Mouse (Mus musculus) heart, embryonic 16.5 days (tissue): ENCODE results near the gene Zscan20. TPM values are rescaled to one million over a fixed set of nuclear protein-coding genes. Genes with fewer than 3 reads are reported as not detected.

Experiments used
- ATAC-seq: fragments of 200-750 bp; cut with Nextera tagmentation; replicated peaks from 2 replicates; pipeline ENCODE4 v1.8.0; 2017; ENCODE audit warnings: moderate number of reproducible peaks; ENCODE audit not compliant: insufficient read depth, low FRiP score; ENCODE audit errors: extremely low read depth
- H3K27ac ChIP-seq: fragments of 300-500 bp; sonication (generic); 2 replicates; pipeline ENCODE4 v1.5.1; 2014; ENCODE audit warnings: mild to moderate bottlenecking, low read length, control low read depth, moderate library complexity
- H3K27me3 ChIP-seq: fragments of 300-500 bp; sonication (generic); 2 replicates; pipeline ENCODE4 v1.6.1; 2014; ENCODE audit warnings: low read length, mixed read lengths; ENCODE audit not compliant: control insufficient read depth, insufficient read depth
- H3K36me3 ChIP-seq: fragments of 300-500 bp; sonication (generic); 2 replicates; pipeline ENCODE4 v1.6.1; 2014; ENCODE audit not compliant: control insufficient read depth, insufficient read depth
- H3K4me1 ChIP-seq: fragments of 300-500 bp; sonication (generic); 2 replicates; pipeline ENCODE4 v1.6.1; 2014; ENCODE audit warnings: low read length, mixed read lengths; ENCODE audit not compliant: control insufficient read depth, insufficient read depth
- H3K4me2 ChIP-seq: fragments of 300-500 bp; sonication (generic); 2 replicates; pipeline ENCODE4 v1.6.1; 2014; ENCODE audit warnings: low read depth, mild to moderate bottlenecking, control low read depth, low read length
- H3K4me3 ChIP-seq: fragments of 300-500 bp; sonication (generic); 2 replicates; pipeline ENCODE4 v1.5.1; 2014; ENCODE audit warnings: mild to moderate bottlenecking, control low read depth, low read length
- H3K9ac ChIP-seq: fragments of 300-500 bp; sonication (generic); 2 replicates; pipeline ENCODE4 v1.6.1; 2014; ENCODE audit warnings: low read length, control low read depth
- H3K9me3 ChIP-seq: fragments of 300-500 bp; sonication (generic); replicated peaks from 2 replicates; pipeline ENCODE4 v1.6.1; 2016; ENCODE audit warnings: low read length; ENCODE audit not compliant: control insufficient read depth
- WGBS: fragments of 180-500 bp; shearing (Covaris S2); extraction: QIAGEN DNeasy Blood & Tissue Kit; methylation state at CpG from one replicate; pipeline ENCODE4 v1.1.7; 2014; 5-methylcytosine and 5-hydroxymethylcytosine counted together
- polyA plus RNA-seq: library from polyadenylated mRNA; unstranded; fragments of >200 nt; fragmentation: Nextera tagmentation; extraction: Ambion mirVana; gene quantifications from 2 replicates; pipeline ENCODE4 v1.2.1, GENCODE M21; 2015

Gene Zscan20
- polyA plus RNA-seq, result 2.9 and 3.1 TPM in 2 replicates

DNA sequence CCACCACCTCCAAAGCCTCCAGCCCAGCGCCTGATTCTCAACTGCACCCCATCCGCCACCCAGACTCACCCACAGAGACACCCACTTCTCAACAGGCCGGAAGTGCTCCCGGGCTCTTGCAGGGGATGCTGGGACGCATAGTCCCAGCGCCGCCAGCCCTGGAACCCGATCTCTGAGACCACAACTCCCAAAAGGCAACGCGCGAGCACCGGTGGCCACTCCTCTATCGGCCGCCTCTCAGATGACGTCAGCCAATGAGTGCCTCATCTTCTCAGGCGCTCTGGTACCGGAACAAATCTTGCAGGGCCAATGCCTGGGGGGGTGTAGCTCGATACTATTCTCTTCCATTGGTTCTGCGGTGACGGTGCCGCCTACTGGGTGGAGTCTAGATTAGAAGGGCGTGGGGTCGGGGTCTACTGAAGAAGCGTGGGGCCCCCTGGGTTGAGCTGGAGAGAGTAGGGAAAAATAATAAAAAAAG is at the start of gene Zscan20:
Zscan20 (minus strand) TSS at position 174 of the 478 bp plus-strand sequence.
- Histone ChIP-seq H3K36me3 (no peaks in the 10 kb centered on the region), H3K9ac (peak within 1 kb of the TSS; percentile 76), H3K4me3 (peak within 1 kb of the TSS; percentile 74), H3K4me2 (peak within 1 kb of the TSS; percentile 81), H3K4me1 (peaks cover 10% of the 10 kb centered on the region), H3K27me3 (no peaks in the 10 kb centered on the region), H3K27ac (0 out of 2 replicates have a peak within 1 kb of the TSS, but pooled peaks have one; percentile 19), H3K9me3 (no peaks in the 10 kb centered on the region)
- ATAC-seq, result peak; percentile 98
- under 1% methylated on average over 24 of the region's 24 CpGs for WGBS

DNA sequence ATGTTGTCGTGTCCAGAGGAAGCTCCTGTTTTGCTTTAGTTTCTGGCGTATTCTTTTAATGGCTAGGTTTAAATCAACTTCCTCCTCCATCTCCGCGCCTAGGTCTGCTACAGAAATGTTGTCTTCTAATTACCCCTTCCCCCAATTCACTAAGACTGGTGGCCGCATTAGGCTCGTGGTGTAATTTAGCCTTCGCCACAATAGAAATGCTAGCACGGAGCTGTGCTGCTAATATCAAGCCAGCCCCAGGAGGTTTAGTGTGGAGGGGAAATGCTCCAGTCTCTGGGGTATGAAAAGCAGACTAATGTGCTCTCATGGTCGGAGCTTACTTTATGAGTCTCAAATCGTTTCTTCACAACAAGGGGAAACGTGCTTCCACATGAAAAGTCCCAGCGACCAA is 45.5 kb upstream of the Zscan20 start:
- H3K9ac ChIP-seq, result peak overlapping the region; percentile 65
- H3K4me1 ChIP-seq, result 0 out of 2 replicates have a peak, but pooled peaks cover 9% of the 10 kb centered on the region
- peak overlapping the region; percentile 98 for H3K4me2 ChIP-seq
- ATAC-seq, result no peak
- H3K36me3 ChIP-seq, result no peaks in the 10 kb centered on the region
- H3K4me3 ChIP-seq, result peak overlapping the region; percentile 63
- H3K27me3 ChIP-seq, result peaks cover 8% of the 10 kb centered on the region; the same call in 1 of the 2 replicates
- H3K27ac ChIP-seq, result no peak overlapping the region
- 8% methylated on average over 12 of the region's 12 CpGs for WGBS
- no peaks in the 10 kb centered on the region for H3K9me3 ChIP-seq

DNA sequence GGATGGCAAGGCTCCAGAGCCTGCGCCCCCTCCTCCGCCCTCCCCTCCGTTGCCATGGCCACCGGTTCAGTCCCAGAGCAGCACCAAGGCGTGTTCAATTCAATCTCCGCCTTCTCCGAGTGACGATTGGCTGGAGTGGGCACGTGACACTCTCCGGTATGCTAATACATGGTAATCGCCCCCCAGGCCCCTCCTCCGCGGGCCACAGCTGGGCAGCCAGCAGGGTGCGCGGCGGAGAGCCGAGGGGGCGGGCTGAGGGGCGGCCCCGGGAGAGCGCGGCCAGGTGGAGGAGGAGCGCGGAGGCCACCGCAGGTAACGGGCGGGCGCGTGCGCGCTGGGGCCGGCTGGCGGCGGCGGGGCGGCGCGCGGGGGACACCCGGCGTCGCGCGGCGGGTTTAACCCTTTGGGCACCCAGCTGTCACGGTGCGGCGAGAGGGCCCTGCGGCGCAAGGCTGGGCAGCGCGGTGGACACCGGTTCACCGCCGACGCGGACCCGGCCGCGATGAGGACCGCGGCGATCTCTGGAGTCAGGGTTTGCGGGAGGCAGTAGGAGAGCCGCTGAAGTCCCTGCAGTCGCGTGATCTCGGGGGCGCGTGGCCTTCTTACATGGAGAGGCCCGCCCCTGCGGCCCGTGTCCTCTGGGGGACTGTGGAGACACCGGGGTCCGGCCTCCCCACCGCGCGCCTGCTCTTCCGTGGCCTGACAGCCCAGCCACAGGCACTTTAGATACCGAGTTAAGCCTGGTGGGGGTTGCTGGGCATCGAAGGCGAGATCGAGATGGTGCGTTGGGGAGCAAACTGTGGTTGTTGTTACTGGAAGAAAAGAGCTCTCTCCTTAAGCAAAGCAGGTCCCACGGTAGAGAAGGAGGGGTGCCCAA is 44.8 kb upstream of the Zscan20 start, which contains the start of gene Phc2:
Phc2 (plus strand) TSS at position 198 of the 877 bp plus-strand sequence.
- H3K36me3 ChIP-seq, result no peaks in the 10 kb centered on the region
- H3K9me3 ChIP-seq, result no peaks in the 10 kb centered on the region
- WGBS, result under 1% methylated on average over 65 of the region's 85 CpGs
- peak within 1 kb of the TSS; percentile 98 for H3K4me2 ChIP-seq
- H3K27me3 ChIP-seq, result peaks cover 8% of the 10 kb centered on the region; the same call in 1 of the 2 replicates
- 0 out of 2 replicates have a peak, but pooled peaks cover 9% of the 10 kb centered on the region for H3K4me1 ChIP-seq
- no peak within 1 kb of the TSS for H3K27ac ChIP-seq
- H3K4me3 ChIP-seq, result peak within 1 kb of the TSS; percentile 63
- peak within 1 kb of the TSS; percentile 65 for H3K9ac ChIP-seq
- peak; percentile 96 for ATAC-seq

DNA sequence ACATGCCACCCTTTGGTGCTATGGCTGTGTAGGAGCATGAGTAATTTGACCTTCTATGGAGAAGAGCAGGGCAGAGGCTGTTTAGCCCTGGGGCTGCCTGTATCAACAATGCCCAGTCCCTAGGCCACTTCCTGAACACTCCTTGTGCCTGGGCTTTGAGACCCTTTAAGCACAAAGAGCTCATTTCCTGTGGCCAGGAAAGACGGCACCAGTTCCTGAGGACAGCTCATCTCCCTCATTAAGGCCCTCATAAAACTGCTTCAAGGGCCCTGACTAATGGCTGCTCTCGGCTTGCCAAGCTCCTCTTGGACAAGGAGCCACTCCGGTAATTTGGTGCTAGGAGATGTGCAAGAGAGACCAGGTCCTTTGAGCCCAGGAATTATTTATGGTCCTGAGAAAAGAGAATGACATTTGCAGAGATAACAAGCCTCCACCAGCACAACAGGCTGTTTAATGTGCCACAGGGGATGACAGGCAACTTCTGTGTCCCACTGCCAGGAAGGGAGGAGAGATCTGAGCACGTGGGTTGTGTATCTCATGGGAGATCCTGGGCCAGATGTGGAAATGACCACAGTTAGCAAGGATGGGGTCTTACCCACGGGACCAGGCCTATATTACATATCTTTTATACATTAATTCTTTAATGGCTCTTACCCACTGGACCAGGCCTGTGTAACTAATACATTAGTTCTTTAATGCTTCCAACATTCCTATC is 42.8 kb upstream of the Zscan20 start:
- Histone ChIP-seq H3K4me1 (0 out of 2 replicates have a peak, but pooled peaks cover 9% of the 10 kb centered on the region), H3K27ac (no peak overlapping the region), H3K9me3 (no peaks in the 10 kb centered on the region), H3K36me3 (no peaks in the 10 kb centered on the region), H3K9ac (no peak overlapping the region), H3K27me3 (peaks cover 8% of the 10 kb centered on the region; the same call in 1 of the 2 replicates), H3K4me3 (no peak overlapping the region), H3K4me2 (no peak overlapping the region)
- 39% methylated on average over 5 of the region's 5 CpGs for WGBS
- no peak for ATAC-seq

DNA sequence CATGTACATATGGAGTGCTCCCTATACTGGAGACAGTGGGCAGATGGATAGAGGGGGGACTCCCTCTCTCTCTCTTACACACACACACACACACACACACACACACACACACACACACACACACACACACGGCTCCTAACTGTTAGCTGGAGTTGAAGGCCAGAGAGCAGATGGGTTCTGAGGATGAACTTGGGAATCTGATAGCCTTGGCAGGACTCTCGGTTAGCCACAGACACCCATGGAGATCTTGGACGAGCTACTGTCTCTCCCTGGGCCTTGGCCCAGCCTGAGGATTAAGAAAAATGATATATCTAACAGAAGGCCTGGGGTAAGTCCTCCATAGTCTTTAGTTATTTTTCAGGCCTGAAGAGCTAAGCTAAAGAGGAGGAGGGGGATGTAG is 41.6 kb upstream of the Zscan20 start:
- Histone ChIP-seq H3K4me2 (no peak overlapping the region), H3K27me3 (peaks cover 5% of the 10 kb centered on the region; the same call in 1 of the 2 replicates), H3K27ac (no peak overlapping the region), H3K9me3 (no peaks in the 10 kb centered on the region), H3K9ac (no peak overlapping the region), H3K4me3 (no peak overlapping the region), H3K4me1 (0 out of 2 replicates have a peak, but pooled peaks cover 12% of the 10 kb centered on the region), H3K36me3 (no peaks in the 10 kb centered on the region)
- 65% methylated on average over 3 of the region's 3 CpGs for WGBS
- no peak for ATAC-seq

DNA sequence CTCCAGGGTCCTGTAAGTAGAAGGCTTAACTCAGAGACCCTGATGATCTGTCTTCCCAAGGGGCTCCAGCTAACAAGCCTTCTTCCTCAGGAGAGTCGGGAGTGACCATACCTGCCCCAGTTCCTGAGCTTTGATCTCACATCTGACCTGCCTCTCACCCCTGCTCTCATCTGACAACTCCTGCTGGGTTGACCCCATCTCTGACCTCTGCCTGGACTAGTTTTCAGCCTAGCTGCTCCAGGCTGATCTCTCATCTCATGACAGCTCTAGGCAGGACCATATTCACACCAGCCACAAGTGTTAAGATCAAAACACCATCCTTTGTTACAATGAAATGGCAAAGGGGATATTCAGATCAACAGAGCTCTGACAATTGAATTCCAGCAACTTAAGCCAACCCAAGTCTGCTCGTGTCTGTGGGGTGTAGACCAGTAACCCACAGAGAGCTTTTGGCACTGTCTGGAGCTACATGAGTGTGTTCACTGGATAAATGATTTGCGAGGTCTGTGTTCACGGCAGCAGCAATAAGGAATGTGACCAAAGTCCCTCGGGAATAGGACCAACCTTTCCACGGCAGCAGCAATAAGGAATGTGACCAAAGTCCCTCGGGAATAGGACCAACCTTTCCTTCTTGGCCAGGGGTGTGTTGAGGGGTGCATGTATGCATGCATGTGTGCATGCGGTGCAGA is 38.8 kb upstream of the Zscan20 start:
- Histone ChIP-seq H3K9me3 (no peaks in the 10 kb centered on the region), H3K27me3 (no peaks in the 10 kb centered on the region), H3K4me3 (no peak overlapping the region), H3K36me3 (no peaks in the 10 kb centered on the region), H3K4me1 (0 out of 2 replicates have a peak, but pooled peaks cover 6% of the 10 kb centered on the region), H3K27ac (no peak overlapping the region), H3K4me2 (no peak overlapping the region), H3K9ac (no peak overlapping the region)
- no peak for ATAC-seq
- 51% methylated on average over 8 of the region's 8 CpGs for whole genome bisulfite sequencing

DNA sequence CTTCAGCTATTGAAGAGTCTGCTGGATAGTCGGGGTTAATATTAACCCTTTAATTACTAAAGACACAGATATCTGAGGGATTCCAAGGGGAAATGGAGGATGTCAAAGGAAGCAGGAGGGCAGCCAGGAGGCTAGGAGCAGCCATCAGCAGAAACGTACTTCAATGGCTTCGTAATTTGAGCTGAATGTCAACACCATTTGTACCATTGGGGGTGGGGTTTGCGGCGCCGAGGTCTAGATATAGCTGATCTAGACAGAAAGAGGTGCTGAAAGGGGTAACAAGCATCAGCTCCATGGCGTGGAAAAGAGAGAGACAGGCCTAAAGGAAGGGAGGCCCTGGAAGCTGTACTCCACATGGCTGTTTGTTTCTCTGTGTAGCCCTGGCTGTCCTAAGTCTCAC is 36.9 kb upstream of the Zscan20 start:
- Histone ChIP-seq H3K36me3 (no peaks in the 10 kb centered on the region), H3K4me1 (0 out of 2 replicates have a peak, but pooled peaks cover 6% of the 10 kb centered on the region), H3K9me3 (no peaks in the 10 kb centered on the region), H3K27ac (no peak overlapping the region), H3K27me3 (no peaks in the 10 kb centered on the region), H3K4me2 (no peak overlapping the region), H3K9ac (no peak overlapping the region), H3K4me3 (no peak overlapping the region)
- no peak for ATAC-seq
- WGBS, result 13% methylated on average over 7 of the region's 7 CpGs

DNA sequence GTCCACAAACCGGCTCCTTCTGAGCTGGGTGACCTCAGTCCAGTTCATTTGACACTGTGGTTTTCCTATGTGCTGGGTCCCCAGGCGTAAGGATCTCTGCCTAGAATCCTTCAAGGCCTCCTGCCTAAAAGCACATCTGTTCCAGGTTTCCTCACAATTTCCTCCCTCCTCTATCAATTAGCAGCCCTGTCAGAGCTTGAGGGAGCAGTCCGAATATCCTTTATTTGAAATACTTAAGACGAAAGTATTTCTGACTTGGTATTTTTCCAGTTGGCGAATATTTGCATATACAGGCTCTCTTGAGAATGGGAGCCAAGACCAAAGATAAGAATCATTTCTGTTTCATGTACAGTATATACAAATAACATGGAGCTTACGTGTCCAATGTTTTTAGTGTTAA is 36.0 kb upstream of the Zscan20 start:
- no peaks in the 10 kb centered on the region for H3K36me3 ChIP-seq
- no peak overlapping the region for H3K27ac ChIP-seq
- no peak for ATAC-seq

More for the DNA sequence above, 36.0 kb upstream of the Zscan20 start:
- no peak overlapping the region for H3K4me2 ChIP-seq
- no peak overlapping the region for H3K4me3 ChIP-seq
- no peaks in the 10 kb centered on the region for H3K9me3 ChIP-seq
- no peaks in the 10 kb centered on the region for H3K27me3 ChIP-seq
- WGBS, result 69% methylated on average over 6 of the region's 6 CpGs
- H3K9ac ChIP-seq, result no peak overlapping the region
- 0 out of 2 replicates have a peak, but pooled peaks cover 6% of the 10 kb centered on the region for H3K4me1 ChIP-seq
